Mouse (Mus musculus) cerebellum, adult 11 months (tissue): ENCODE results near the gene Gsta3.
"Not testable (repeated sequence)": the region's sequence is repeated elsewhere in the genome, so short reads cannot be mapped to it uniquely, and the experiment has no call there.

Source experiments
- DNase-seq: peaks from one replicate; pipeline ENCODE4 v3.0.0; 2022

The Gsta3 gene

GRCm38 (mm10) chr1:21253856-21254255 is 13.5 kb downstream of the Gsta3 start:
- no peak for DNase-seq

- no peak for DNase-seq
These were observed 15.4 kb downstream of the Gsta3 start for GRCm38 (mm10) chr1:21255625-21256345.

GRCm38 (mm10) chr1:21256391-21256790 is 16.0 kb downstream of the Gsta3 start:
- DNase-seq, result no peak

GRCm38 (mm10) chr1:21256871-21257270 is 16.5 kb downstream of the Gsta3 start:
- no peak for DNase-seq

GRCm38 (mm10) chr1:21259981-21260380 is 19.6 kb downstream of the Gsta3 start:
- DNase-seq, result not testable (repeated sequence)

- DNase-seq, result no peak
These were observed 22.0 kb downstream of the Gsta3 start for GRCm38 (mm10) chr1:21262401-21262800.

GRCm38 (mm10) chr1:21263986-21264385 is 23.6 kb downstream of the Gsta3 start:
- DNase-seq, result no peak

- DNase-seq, result no peak
These were observed 24.4 kb downstream of the Gsta3 start for GRCm38 (mm10) chr1:21264747-21265146.

GRCm38 (mm10) chr1:21266766-21267165 is 26.4 kb downstream of the Gsta3 start:
- DNase-seq, result no peak

- DNase-seq, result not testable (repeated sequence)
These were observed 27.1 kb downstream of the Gsta3 start for GRCm38 (mm10) chr1:21267466-21267865.

- peak; percentile 33 for DNase-seq
These were observed 31.1 kb downstream of the Gsta3 start for GRCm38 (mm10) chr1:21271343-21272055.

GRCm38 (mm10) chr1:21272056-21272431 is 31.7 kb downstream of the Gsta3 start:
- DNase-seq, result no peak

GRCm38 (mm10) chr1:21273091-21273490 is 32.7 kb downstream of the Gsta3 start:
- no peak for DNase-seq

GRCm38 (mm10) chr1:21274437-21275040 is 34.1 kb downstream of the Gsta3 start:
- DNase-seq, result no peak

- DNase-seq, result not testable (repeated sequence)
These were observed 35.0 kb downstream of the Gsta3 start for GRCm38 (mm10) chr1:21275366-21275765.

GRCm38 (mm10) chr1:21276158-21276557 is 35.8 kb downstream of the Gsta3 start:
- DNase-seq, result not testable (repeated sequence)

- no peak for DNase-seq
These were observed 39.9 kb downstream of the Gsta3 start for GRCm38 (mm10) chr1:21280306-21280705.

GRCm38 (mm10) chr1:21284644-21285043 is 44.3 kb downstream of the Gsta3 start:
- not testable (repeated sequence) for DNase-seq

- no peak for DNase-seq
These were observed 51.0 kb downstream of the Gsta3 start for GRCm38 (mm10) chr1:21291394-21291793.

- DNase-seq, result no peak
These were observed 52.2 kb downstream of the Gsta3 start for GRCm38 (mm10) chr1:21292590-21292989.

GRCm38 (mm10) chr1:21296169-21296568 is 55.8 kb downstream of the Gsta3 start:
- no peak for DNase-seq

GRCm38 (mm10) chr1:21298114-21298513 is 57.7 kb downstream of the Gsta3 start:
- DNase-seq, result no peak

- no peak for DNase-seq
These were observed 59.4 kb downstream of the Gsta3 start for GRCm38 (mm10) chr1:21299826-21300225.

- DNase-seq, result no peak
These were observed 61.3 kb downstream of the Gsta3 start for GRCm38 (mm10) chr1:21301686-21302085.
